ENCODE assay signal across 7 mouse cellular contexts in the genomic region with DNA sequence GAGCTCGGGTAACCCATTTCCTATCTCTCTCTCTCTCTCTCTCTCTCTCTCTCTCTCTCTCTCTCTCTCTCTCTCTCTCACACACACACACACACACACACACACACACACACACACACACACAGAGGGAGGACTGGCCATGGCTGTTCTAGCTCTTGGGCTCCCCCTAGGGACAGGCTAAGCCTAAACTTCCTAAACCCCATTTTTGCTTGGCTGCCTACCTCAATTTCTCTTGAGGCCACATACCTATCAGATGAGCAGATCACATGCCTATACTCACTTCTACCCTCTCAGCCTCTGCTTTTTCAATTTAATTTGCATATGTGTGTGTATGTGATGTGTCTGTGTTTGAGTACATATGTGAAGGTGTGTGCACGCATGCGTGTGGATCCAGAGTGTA.
DNase-seq lines count a peak whose midpoint lies in the region; ATAC-seq and TF ChIP-seq lines count a peak whose summit lies in the region.

No protein-coding gene starts in this region.

- TF ChIP-seq POLR2A in MEL (IDR thresholded peaks at IDR 0.05; ENCODE audit: control insufficient read depth in 1 of 2, insufficient read depth in 1 of 2, low read depth in 1 of 2, low read length in 2 of 2, poor library complexity in 1 of 2), result no peak

- H3K27ac ChIP-seq in MEL (ENCODE audit: control insufficient read depth, low read depth, low read length), result peak overlapping the region; percentile 98

- no peaks in the 10 kb centered on the region for H3K9me3 ChIP-seq in MEL (replicated peaks; ENCODE audit: insufficient read depth, low read length)

- H3K79me2 ChIP-seq in MEL (ENCODE audit: control insufficient read depth, insufficient read depth, low read length, poor library complexity), result no peaks in the 10 kb centered on the region

- peak; percentile 50 for DNase-seq in kidney, postnatal 10 days
- DNase-seq in kidney, postnatal 14 days, result no peak
- peak; percentile 84 for DNase-seq in MEL (ENCODE audit: low read depth, low spot score)
- DNase-seq in c-Kit-positive CD71-positive TER-119-positive erythroid progenitor cells, embryonic 14.5 days (ENCODE audit: low spot score), result peak; percentile 77
- peak; percentile 70 for DNase-seq in naive thymus-derived CD4-positive, alpha-beta T cell, adult 2 months (ENCODE audit: low read depth)
- DNase-seq in right cerebral cortex, postnatal 4 days, result no peak

- no peak overlapping the region for H3K4me3 ChIP-seq in MEL (ENCODE audit: control insufficient read depth in 1 of 2, insufficient read depth in 1 of 2, low read depth in 2 of 2, low read length in 2 of 2)

- peaks cover 26 to 73% of the 10 kb centered on the region in 2 experiments for H3K4me1 ChIP-seq in MEL (ENCODE audit: control insufficient read depth in 1 of 2, insufficient read depth in 2 of 2, low read length in 2 of 2)

- no peaks in the 10 kb centered on the region for H3K27me3 ChIP-seq in MEL (ENCODE audit: control insufficient read depth in 1 of 2, insufficient read depth in 2 of 2, low read length in 2 of 2)

- TF ChIP-seq EP300 in MEL (IDR thresholded peaks at IDR 0.05; ENCODE audit: low read depth in 1 of 2, low read length in 2 of 2), result peak in 1 of 2 experiments; percentile 63; a peak in 3 of 4 replicates

- peak; percentile 57 to 73 (median 68) for TF ChIP-seq CTCF in MEL (IDR thresholded peaks at IDR 0.05 in 2 of 3, conservative IDR thresholded peaks at IDR 0.05 in 1 of 3; ENCODE audit: control insufficient read depth in 1 of 3, insufficient read depth in 1 of 3, low read depth in 2 of 3, low read length in 3 of 3, poor library complexity in 1 of 3, severe bottlenecking in 1 of 3)

- peaks cover 0 to 53% of the 10 kb centered on the region in 2 experiments; a peak in 2 of 4 replicates for H3K36me3 ChIP-seq in MEL (ENCODE audit: control insufficient read depth in 1 of 2, insufficient read depth in 2 of 2, low read length in 2 of 2)

- no peak for ATAC-seq in granulocyte monocyte progenitor cell, adult 5-6 weeks (replicated peaks; ENCODE audit: poor library complexity, severe bottlenecking)

- H3K9ac ChIP-seq in MEL (ENCODE audit: control insufficient read depth, low read depth, low read length, poor library complexity, severe bottlenecking), result peak overlapping the region; percentile 50

- TF ChIP-seq RAD21 in MEL (IDR thresholded peaks at IDR 0.05; ENCODE audit: low read depth, low read length), result peak; percentile 31

TF ChIP-seq in MEL, 35 proteins besides CTCF, POLR2A, EP300 and RAD21:
- TF ChIP-seq SMC3 (IDR thresholded peaks at IDR 0.05; ENCODE audit: low read depth, low read length) (peak; percentile 33; the same call in 1 of the 2 replicates), ELF1 (IDR thresholded peaks at IDR 0.05; ENCODE audit: low read depth, low read length) (no peak), GATA1 (IDR thresholded peaks at IDR 0.05; ENCODE audit: low read depth, low read length) (peak; percentile 36; the same call in 1 of the 2 replicates), JUND (IDR thresholded peaks at IDR 0.05; ENCODE audit: low read depth, low read length) (no peak; the same call in 1 of the 2 replicates), ZC3H11A (IDR thresholded peaks at IDR 0.05; ENCODE audit: low read depth, low read length) (no peak), MAX (IDR thresholded peaks at IDR 0.05; ENCODE audit: low read length) (no peak), MYB (IDR thresholded peaks at IDR 0.05; ENCODE audit: low read depth, low read length) (no peak), USF1 (IDR thresholded peaks at IDR 0.05; ENCODE audit: low read depth, low read length) (peak; percentile 71; the same call in 1 of the 2 replicates), CHD1 (IDR thresholded peaks at IDR 0.05; ENCODE audit: low read depth, low read length) (no peak), ZNF384 (IDR thresholded peaks at IDR 0.05; ENCODE audit: low read depth, low read length) (no peak), POLR2AphosphoS5 (IDR thresholded peaks at IDR 0.05; ENCODE audit: borderline replicate concordance, low read depth, low read length) (no peak), TBP (IDR thresholded peaks at IDR 0.05; ENCODE audit: low read depth, low read length) (no peak), GABPA (IDR thresholded peaks at IDR 0.05; ENCODE audit: low read depth, low read length) (no peak), HCFC1 (IDR thresholded peaks at IDR 0.05; ENCODE audit: low read depth, low read length) (0 out of 2 replicates have a peak, but pooled peaks have one; percentile 24), TCF12 (IDR thresholded peaks at IDR 0.05; ENCODE audit: low read depth, low read length) (peak; percentile 45; the same call in 1 of the 2 replicates), ETS1 (IDR thresholded peaks at IDR 0.05; ENCODE audit: low read depth, low read length) (peak; percentile 62)
TF ChIP-seq in MEL: peak in this region for 6.

Comparison
In these comparisons a context has a peak if more than half of its experiments do, and no peak if none do; other contexts are left out.
1. DNase-seq: peak in kidney, postnatal 10 days (single experiment), MEL (single experiment), c-Kit-positive CD71-positive TER-119-positive erythroid progenitor cells, embryonic 14.5 days (single experiment) and naive thymus-derived CD4-positive, alpha-beta T cell, adult 2 months (single experiment); none in kidney, postnatal 14 days (single experiment) and right cerebral cortex, postnatal 4 days (single experiment).